Mouse (Mus musculus): ENCODE results near the gene Rsph1.

- TF ChIP-seq CTCF (IDR thresholded peaks at IDR 0.05; ENCODE audit: low read depth, low read length) (no peak), POLR2A (IDR thresholded peaks at IDR 0.05; ENCODE audit: borderline replicate concordance, low read depth, low read length) (no peak)
Measured at GRCm38 (mm10) chr17:31209376-31209930, 67.7 kb downstream of the Rsph1 start.
